Mouse (Mus musculus) 3134 (cell line): ENCODE measurements at regions not wholly inside any gene's neighbourhood (a gene's known extent, or its start where the extent isn't known, plus 50 kb on each side); places are given as distances from the start of the nearest gene placed in this dataset.

Experiments used
- DNase-seq: peaks from one replicate; pipeline ENCODE4 v3.0.0-alpha.2; 2011; ENCODE audit warnings: low spot score; ENCODE audit not compliant: insufficient read length; ENCODE audit errors: extremely low read depth

GRCm38 (mm10) chr13:97312420-97313370 is 71.8 kb downstream of the Enc1 start:
- DNase-seq, result no peak

DNA sequence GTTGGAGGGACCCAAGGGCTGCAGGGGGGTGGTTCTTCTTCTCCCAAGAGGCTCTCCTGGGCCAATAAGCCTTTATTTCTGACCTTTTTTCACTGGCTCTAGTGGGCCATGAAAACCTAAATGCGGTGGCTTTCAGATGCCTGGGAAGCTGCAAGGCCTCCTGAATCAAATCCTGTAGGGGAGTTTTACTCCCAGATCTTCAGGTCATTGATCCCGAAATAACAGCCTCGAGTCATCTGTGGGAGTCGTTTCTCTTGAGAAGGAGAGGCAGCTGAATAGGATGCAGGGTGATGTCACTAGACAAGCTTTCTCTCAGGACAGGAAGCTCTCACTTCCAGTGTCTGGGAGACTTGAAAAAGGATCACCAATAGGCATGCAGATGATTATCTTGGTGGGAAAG is 70.4 kb downstream of the Enc1 start:
- DNase-seq, result no peak

GRCm38 (mm10) chr13:97310855-97311189 is 69.9 kb downstream of the Enc1 start:
- no peak for DNase-seq

DNA sequence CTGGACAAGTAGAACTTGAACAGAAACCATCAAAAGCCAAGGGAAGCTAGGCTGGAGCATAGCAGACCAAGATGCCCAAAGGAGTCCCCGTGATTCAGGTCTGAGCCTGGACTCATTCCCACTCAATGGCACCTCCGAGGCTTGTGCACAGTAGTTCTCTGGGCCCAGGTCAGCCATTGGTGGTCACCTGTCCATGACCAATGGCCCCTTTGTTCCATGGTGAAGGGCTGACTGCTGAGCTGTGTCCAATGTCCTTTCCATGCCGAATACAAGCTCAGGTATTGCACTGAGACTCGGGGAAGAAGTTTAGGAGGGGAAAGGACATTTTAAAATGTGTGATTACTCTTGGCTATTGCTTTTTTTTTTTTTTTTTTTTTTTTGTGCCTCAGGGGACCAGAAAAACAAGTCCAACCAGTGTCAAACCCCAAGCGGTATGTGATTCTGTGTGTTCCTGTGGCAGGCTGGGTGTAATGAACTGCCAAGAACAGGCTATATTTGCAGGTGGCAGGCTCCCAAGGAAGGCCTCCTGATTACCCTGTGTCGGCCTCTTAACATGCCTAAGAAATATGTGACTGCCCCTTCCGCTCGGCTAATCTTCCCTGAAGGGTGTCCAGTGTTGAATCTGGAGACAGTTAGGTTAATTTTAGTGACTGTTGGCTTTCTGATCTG is 69.4 kb downstream of the Enc1 start:
- DNase-seq, result no peak

DNA sequence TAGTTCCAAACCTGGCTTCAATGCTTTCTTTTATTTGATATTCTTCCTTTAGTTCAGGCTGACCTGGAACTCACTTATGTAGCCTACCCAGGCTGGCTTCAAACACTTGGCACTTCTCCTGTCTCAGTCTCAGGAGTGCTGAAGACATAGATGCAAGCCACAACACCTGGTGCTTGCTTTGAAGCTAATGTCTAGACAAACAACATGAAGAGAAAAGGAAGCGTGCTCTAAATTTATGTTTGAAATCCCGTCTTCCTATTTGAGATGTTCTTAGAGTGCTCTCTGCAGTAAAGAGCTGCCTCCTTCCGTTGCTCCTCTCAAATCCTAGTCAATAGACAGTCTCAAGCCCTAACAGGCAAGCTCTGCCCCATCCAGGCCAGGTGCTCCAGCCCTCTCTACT is 68.5 kb downstream of the Enc1 start:
- DNase-seq, result no peak

GRCm38 (mm10) chr13:97308431-97308830 is 67.5 kb downstream of the Enc1 start:
- DNase-seq, result no peak
